Mouse (Mus musculus) layer of hippocampus, postnatal 36 days (tissue): ENCODE measurements around the gene Usp7. TPM values are rescaled to one million over a fixed set of nuclear protein-coding genes. Genes with fewer than 3 reads are reported as not detected.

Experiments
- DNase-seq, 2 experiments: peaks; one replicate each; pipeline ENCODE4 v3.0.0; 2022
- total RNA-seq, 2 experiments: library from RNA; stranded (reverse); gene quantifications; 2 replicates each; pipeline ENCODE4 v1.2.3; 2021

The Usp7 gene
- total RNA-seq, 2 experiments from 2014 or later = 157 to 160 TPM

GRCm38 (mm10) chr16:8671551-8672349 is 120.4 kb downstream of the Usp7 start, which contains the start of gene Carhsp1:
TSS of gene Carhsp1 (minus strand) at chr16:8672155.
- DNase-seq = peak; percentile 84 to 87

GRCm38 (mm10) chr16:8670041-8671035 is 121.8 kb downstream of the Usp7 start:
- DNase-seq = no peak

GRCm38 (mm10) chr16:8669432-8669831 is 122.7 kb downstream of the Usp7 start:
- DNase-seq = no peak

DNA sequence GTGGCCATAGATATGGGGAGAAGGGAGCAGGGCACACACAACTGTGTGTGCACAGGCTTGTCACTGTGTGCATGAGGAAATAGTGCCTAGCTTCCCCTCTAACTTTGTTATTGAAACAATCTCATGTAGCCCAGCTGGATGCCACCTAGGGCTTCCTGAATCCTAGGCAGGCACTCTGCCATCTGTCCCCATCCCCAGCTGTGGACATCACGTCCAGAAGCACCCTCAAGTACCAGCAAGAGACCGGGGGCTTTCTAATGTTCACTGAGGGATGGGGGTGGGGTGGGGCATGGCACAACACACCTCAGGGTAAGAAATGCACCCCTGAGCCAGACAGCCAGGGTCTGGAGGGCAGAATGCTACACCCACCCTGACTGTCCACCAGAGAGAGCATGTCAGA is 123.7 kb downstream of the Usp7 start:
- no peak for DNase-seq

GRCm38 (mm10) chr16:8667814-8668213 is 124.3 kb downstream of the Usp7 start:
- no peak for DNase-seq

- DNase-seq = no peak
These were observed 124.8 kb downstream of the Usp7 start for GRCm38 (mm10) chr16:8667261-8667660.

GRCm38 (mm10) chr16:8666452-8666851 is 125.7 kb downstream of the Usp7 start:
- no peak for DNase-seq

- no peak for DNase-seq
These were observed 126.7 kb downstream of the Usp7 start for GRCm38 (mm10) chr16:8665367-8665766.

DNA sequence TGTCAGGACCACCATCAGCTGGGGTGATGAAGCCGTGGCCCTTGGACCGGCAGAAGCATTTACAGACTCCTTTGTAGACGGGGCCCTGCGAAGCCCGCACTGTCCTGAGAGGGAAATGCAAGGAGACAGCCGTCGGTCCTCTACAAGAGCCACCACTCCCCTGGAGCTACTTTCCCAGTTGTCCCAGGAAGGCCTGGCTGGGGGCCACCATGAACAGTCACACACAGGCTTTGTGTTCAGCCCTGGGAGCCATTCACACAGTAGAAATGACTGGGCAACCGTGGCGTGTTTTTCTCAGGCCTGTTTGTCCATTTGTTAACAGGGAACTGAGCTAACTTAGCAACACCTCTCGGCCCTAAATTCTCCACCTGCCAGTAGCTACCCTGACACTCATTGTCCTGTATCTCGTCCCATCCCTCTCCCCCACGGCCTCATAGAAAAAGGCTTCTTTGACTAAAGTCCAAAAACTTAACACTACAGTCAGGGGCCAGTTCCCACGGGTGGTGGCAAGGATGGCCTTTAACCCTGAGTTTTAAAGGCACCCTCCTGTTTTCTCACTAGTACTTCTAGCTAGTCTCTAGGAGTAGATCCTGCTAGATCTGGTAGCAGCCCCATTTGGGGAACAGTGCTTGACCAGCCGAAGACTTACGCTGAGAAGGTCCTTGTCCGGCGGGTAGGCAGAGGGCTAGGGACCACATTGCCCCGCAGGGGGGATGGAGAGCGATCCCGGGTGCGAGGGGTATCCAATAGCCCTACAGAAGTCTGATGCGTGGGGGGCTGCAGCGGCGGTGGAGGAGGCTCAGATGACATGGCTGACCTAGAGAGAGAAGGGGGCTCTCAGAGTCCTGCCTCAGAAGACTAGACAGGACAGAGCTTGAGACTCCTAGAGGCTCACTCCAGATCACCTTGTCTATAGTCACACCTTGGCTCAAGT is 128.2 kb downstream of the Usp7 start:
- peak in 1 of 2 experiments; percentile 47 for DNase-seq

- no peak for DNase-seq
These were observed 129.1 kb downstream of the Usp7 start for GRCm38 (mm10) chr16:8663022-8663421.

DNA sequence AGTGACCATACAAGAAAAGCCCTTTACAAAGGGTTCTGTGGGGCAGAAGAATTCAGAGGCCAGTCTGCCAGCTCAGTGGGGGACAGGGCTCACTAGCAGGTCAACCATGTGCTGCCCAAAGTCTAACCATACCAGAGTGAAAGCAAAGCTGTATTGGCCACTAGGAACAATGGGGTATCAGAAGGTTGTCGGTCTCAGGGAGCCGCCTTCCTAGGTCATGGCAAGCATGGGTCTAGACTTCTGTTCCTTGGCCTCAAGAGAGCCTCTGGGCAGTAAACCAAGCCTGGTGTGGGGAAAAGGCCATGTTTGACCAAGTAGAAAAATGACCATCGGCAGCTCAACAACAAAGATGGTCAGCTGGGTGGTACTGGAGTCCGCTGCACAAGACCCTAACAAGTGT is 133.3 kb downstream of the Usp7 start:
- DNase-seq = no peak

DNA sequence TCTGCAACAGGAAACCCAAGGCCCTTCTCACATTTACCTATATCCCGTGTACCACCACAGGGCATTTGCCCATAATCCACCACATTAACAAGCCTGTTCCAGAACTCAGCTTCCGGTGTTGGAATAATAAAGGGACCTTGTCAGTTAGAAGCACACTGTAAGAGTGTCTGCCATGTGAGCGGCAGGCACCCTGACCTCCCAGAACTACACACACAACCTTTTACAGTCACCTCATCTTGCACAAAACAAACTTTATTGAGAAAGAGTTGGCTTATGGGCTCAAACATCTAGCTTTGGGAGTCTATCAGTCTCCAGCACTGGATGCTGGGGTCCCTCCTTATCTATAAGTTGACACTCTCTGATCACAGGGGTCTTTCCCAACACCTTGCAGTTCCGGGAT is 133.8 kb downstream of the Usp7 start:
- DNase-seq = no peak

DNA sequence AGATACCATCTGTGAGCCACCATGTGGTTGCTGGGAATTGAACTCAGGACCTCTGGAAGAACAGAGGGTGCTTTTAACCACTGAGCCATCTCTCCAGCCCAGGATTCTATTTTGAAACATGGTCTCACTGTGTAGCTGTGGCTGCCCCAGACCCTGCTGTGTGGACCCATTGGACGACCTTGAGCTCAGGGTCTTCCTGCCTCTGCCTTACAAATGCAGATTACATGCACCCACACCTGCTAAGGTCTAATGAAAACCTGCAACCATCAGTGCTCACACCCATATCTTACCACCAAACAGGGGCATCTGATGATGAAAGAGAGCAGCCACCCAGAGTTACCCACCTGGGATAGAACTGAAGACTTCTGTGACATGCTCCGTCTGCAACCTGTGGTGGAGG is 135.9 kb downstream of the Usp7 start:
- DNase-seq = no peak

DNA sequence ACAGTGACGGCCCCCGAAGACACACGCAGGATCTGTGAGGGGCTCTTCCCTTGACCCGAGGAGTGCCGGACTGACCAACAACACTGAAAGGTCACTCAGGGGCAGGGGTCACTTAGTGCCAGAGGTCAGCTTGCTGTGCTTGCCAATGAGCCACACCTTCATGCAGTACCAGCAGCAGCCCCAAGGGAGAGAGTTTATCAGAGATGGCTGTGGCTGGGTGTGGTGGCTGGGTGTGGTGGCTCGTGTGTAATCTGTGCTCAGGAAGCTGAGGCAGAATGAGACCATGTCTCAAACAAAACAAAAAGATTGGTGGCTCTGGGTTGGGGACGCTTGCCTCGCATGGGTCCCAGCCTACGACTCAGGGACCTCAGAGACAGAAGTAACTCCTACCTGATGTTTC is 136.5 kb downstream of the Usp7 start:
- no peak for DNase-seq

- no peak for DNase-seq
These were observed 137.0 kb downstream of the Usp7 start for GRCm38 (mm10) chr16:8655108-8655507.

DNA sequence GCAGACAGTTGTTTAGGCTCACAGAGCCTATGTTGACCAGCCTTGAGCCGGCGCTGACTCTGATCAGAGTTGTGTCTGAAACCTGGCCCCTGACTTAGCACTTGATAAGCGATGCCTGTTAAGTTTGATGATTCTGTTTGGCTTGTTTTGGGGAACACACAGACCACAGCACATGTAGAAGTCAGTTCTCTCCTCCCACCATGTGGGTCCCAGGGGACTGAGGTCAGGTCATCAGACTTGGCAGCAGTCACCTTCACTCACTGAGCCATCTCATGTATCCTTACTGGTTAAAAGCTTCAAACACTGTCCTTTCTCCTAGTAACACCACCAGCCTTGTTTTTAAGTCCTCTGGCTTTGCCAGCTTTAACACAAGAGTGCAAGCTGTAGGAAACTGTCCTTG is 142.1 kb downstream of the Usp7 start:
- no peak for DNase-seq

DNA sequence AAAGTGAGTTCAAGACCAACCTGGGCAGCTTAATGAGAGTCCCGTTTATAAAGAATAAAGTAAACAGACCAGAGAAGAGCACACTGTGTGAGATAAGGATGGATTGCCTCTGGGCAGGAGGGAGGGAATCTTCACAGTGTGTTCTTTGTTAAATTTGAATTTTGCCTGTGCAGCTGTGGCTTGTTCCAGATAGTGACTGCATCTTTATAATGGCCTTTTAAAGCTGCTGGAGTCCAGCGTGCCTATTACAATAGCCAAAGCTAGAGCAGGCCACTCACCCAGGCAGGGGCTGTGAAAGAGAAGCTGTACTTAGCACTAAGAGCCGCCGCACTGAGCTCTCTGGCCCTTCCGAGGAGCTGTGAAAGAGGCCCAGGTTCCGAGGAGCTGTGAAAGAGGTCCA is 146.6 kb downstream of the Usp7 start:
- DNase-seq = no peak

GRCm38 (mm10) chr16:8643855-8644254 is 148.3 kb downstream of the Usp7 start:
- DNase-seq = peak in 1 of 2 experiments; percentile 38
